Mouse (Mus musculus): ENCODE measurements around the gene Duxf3.

GRCm38 (mm10) chr10:58255954-58256353 lies 23.5 kb upstream of the Duxf3 start:
- no peak for TF ChIP-seq POLR2A (IDR thresholded peaks at IDR 0.05; ENCODE audit: low read depth, low read length)
- TF ChIP-seq CTCF (conservative IDR thresholded peaks at IDR 0.05; ENCODE audit: insufficient read depth, insufficient read length, low read depth, low read length) = no peak

All from kidney, adult 2 months (tissue).